Mouse (Mus musculus): ENCODE data around the gene Sox5.

GRCm38 (mm10) chr6:143825086-143825485 is 956.7 kb downstream of the Sox5 start:
- no peak for TF ChIP-seq CTCF (IDR thresholded peaks at IDR 0.05; ENCODE audit: extremely low read depth, insufficient read depth, insufficient read length, insufficient replicate concordance)
- TF ChIP-seq POLR2A (IDR thresholded peaks at IDR 0.05; ENCODE audit: low read depth, low read length), result no peak

Data from spleen, adult 2 months (tissue).